Mouse (Mus musculus) bone marrow macrophage, adult 2 months (primary cell): Measurements from ENCODE around the gene Qdpr. TPM values are rescaled to one million over a fixed set of nuclear protein-coding genes. Genes with fewer than 3 reads are reported as not detected.

Experiments
- H3K27ac ChIP-seq: 2 replicates; pipeline ENCODE4 v1.5.1; 2012; ENCODE audit warnings: low read depth, low read length; ENCODE audit not compliant: insufficient read depth
- H3K4me1 ChIP-seq: 2 replicates; pipeline ENCODE4 v1.6.1; 2012; ENCODE audit warnings: low read length; ENCODE audit not compliant: control insufficient read depth, insufficient read depth
- H3K4me3 ChIP-seq: 2 replicates; pipeline ENCODE4 v1.5.1; 2012; ENCODE audit warnings: mild to moderate bottlenecking, low read length, moderate library complexity; ENCODE audit not compliant: insufficient read depth
- CTCF ChIP-seq: IDR thresholded peaks from 2 replicates; pipeline ENCODE4 v1.5.1; 2012; ENCODE audit warnings: low read depth, mild to moderate bottlenecking, low read length, moderate library complexity
- POLR2A ChIP-seq: IDR thresholded peaks from 2 replicates; pipeline ENCODE4 v1.6.1; 2012; ENCODE audit warnings: mild to moderate bottlenecking, low read depth, low read length, borderline replicate concordance
- polyA plus RNA-seq: library from polyadenylated mRNA; stranded (reverse); fragments of >200 nt; gene quantifications from 2 replicates; pipeline ENCODE4 v1.2.4, GENCODE M21; 2012; ENCODE audit not compliant: missing spikeins, insufficient read depth, insufficient read length

The Qdpr gene
- polyA plus RNA-seq, 1 experiment: 80.2 TPM

DNA sequence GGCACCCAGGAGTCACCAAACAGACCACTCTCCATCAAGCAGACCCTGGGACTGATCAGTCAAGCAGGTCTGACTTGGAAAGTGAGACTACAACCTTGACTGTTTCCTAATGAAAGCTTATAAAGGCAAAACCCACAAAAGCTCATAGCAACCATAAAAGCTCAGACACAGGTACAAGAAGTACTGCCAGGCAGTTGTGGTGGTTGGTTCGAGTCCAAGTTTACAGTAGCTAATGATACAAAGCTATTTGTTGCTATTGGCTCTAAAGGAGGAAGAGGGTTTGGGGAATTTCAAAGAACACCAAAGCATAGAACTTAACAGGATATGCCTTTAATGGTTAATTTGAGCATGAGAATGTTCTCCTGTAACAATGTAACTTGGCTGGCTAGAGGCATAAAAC is 33.6 kb upstream of the Qdpr start:
- Histone ChIP-seq H3K4me3 (no peak overlapping the region), H3K27ac (no peak overlapping the region), H3K4me1 (no peaks in the 10 kb centered on the region)
- TF ChIP-seq POLR2A (no peak), CTCF (no peak)

DNA sequence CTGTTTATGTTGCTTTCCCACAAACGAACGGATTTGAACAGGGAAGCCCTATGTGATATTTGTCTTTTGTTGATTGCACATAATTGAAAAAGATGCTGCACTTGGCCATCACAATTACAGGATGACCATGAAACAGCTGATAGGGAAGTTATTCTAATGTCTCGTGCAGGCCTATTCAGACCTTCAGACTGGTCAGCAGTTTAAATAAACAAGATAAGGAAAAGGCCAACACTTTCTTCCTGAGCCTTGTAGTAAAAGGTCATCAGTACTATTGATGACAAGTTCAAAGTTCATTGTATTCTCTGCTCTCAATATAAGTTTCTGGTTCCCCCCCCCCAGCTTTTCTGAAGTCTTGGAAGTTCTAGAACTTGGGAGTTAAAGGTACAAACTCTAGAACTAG is 32.6 kb upstream of the Qdpr start:
- no peak for TF ChIP-seq POLR2A
- no peak for TF ChIP-seq CTCF
- Histone ChIP-seq H3K4me1 (no peaks in the 10 kb centered on the region), H3K4me3 (no peak overlapping the region), H3K27ac (no peak overlapping the region)

DNA sequence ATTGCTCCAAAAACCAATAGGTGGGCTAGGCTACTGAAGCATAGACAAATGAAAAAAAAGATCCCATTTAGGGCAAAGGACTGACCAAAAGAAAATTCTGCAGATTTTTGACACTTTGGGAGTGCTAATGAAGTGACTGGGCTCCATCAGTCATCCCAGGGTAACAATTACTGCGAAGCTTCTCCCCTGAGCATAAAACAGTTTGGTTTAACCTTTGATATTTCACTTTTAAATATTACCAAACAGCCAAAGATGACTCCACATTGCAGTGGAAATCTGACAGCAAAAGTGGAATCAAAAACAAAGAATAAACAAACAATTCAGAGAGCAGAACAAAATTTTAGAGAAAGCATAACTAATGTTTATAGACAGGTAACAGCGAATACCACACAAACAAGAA is 31.1 kb upstream of the Qdpr start:
- TF ChIP-seq POLR2A: no peak
- no peak for TF ChIP-seq CTCF
- Histone ChIP-seq H3K27ac (no peak overlapping the region), H3K4me1 (no peaks in the 10 kb centered on the region), H3K4me3 (no peak overlapping the region)

DNA sequence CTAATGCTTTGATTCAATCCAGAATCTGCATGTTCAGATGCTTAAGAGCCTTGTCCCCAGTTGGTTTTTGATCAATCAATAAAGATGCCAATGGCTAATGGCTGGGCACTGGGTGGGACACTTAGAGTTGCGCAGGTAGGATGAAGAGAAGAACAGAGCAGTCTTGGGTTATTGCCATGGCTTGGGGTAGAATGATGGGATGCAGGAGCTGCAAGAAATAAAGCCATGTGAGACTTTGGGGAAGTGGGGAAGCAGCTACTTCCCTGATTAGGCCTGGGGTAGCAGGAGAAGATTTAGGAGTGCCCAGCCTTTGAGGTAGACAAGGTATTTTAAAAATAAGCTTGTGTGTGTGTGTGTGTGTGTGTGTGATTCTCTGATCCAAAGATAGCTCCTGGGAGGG is 30.0 kb upstream of the Qdpr start:
- TF ChIP-seq POLR2A (no peak), CTCF (no peak)
- no peak overlapping the region for H3K27ac ChIP-seq
- H3K4me1 ChIP-seq: no peaks in the 10 kb centered on the region
- no peak overlapping the region for H3K4me3 ChIP-seq

DNA sequence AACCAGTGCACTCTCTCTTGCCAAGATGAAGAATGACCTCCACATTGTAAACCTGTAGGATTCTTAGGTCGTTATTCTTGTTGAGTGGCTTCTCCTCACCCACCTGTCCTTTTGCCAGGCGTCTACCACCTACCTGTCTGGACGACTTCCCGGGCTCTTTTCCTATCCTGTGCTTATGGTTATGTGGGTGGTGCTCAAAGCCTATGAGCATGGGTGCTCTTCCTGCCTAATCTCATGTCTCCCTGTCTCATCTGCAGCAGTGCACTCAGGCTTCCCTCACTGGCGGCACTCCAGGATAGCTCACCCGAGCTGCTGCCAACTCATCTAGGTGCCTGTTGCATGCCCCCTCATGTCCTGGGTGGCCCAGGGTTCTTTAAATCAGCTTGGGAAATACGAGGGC is 27.6 kb upstream of the Qdpr start:
- peaks cover 7% of the 10 kb centered on the region for H3K4me1 ChIP-seq
- H3K27ac ChIP-seq: no peak overlapping the region
- TF ChIP-seq POLR2A (no peak), CTCF (no peak)
- H3K4me3 ChIP-seq: no peak overlapping the region

DNA sequence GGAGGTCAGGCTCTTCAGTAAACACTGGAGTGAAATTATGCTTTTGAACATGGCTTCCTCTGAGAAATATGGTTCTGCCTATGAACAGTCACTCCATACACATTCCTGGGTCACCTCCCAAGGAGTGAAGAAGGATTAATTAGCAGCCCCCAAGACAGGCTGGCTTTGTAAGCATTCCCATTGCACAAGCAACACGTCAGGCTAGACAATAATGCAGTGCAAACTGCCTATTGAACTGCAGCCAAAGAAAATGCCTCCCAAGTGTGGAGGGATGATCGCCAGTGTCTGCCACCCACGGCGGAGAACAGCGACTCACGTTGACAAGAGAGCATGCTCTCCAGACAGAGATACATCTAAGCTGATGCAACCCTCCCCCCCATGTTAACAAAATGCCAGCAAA is 26.3 kb upstream of the Qdpr start:
- H3K27ac ChIP-seq: no peak overlapping the region
- TF ChIP-seq CTCF: no peak
- no peak for TF ChIP-seq POLR2A
- H3K4me3 ChIP-seq: no peak overlapping the region
- peaks cover 12% of the 10 kb centered on the region for H3K4me1 ChIP-seq

DNA sequence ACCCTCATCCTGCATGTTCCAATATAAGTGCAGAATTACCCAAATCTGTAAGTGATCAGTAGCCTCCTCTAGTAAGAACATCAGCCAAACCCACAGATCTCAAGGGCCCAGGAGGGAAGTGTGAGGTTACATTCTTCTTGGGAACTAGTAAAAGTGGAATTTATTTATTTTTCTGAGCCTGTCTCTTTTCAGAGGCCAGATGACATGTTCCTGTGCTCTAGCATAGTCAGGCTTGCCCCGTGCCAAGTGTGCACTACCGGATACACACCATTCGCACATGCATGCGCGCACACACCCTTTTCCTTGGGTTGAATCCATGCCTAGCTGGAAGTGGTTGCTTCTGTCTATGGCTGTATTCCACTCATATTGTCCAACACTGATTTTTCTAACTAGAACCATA is 25.7 kb upstream of the Qdpr start:
- TF ChIP-seq CTCF (no peak), POLR2A (no peak)

DNA sequence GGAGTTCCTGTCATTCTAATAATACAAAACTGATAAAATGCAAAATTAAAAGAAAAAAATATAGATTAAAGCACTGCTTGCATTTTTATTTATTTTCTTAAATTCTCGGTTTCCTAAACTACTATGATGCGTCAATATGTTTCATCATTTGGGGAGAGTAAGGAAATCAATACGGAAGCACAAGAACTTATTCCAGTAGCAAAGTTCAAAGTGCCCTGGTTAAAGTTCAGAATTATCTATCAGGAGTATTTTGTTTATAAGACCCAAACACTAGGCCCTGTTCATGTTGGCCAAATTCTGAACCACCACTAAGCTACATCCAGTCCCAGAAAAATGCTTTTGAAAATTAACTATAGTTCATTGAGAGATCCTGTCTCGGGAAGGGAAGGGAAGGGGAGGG is 24.7 kb upstream of the Qdpr start:
- Histone ChIP-seq H3K4me1 (peaks cover 12% of the 10 kb centered on the region), H3K27ac (no peak overlapping the region), H3K4me3 (no peak overlapping the region)
- TF ChIP-seq CTCF (no peak), POLR2A (no peak)

More for the DNA sequence above, 25.7 kb upstream of the Qdpr start:
- Histone ChIP-seq H3K4me3 (no peak overlapping the region), H3K4me1 (peaks cover 12% of the 10 kb centered on the region), H3K27ac (no peak overlapping the region)

DNA sequence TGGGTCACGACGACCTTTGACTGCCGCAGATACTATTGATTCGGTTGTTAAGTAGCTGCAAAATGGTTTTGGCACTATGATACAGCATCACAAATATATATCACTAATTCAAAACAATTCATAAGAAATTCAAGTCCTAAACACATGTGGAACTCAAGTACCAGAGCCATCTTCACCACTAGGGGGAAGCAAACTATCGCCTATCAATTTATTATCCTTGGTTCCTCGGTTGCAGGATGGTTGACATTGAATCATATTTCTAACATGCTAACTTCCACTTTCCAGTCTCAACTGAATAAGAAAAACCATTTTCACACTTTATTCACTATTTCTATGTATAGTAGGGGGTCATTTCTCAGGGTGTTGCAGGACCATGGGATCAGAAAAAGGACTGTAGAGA is 24.2 kb upstream of the Qdpr start:
- Histone ChIP-seq H3K4me1 (peaks cover 12% of the 10 kb centered on the region), H3K27ac (no peak overlapping the region), H3K4me3 (no peak overlapping the region)
- TF ChIP-seq CTCF: no peak
- no peak for TF ChIP-seq POLR2A

DNA sequence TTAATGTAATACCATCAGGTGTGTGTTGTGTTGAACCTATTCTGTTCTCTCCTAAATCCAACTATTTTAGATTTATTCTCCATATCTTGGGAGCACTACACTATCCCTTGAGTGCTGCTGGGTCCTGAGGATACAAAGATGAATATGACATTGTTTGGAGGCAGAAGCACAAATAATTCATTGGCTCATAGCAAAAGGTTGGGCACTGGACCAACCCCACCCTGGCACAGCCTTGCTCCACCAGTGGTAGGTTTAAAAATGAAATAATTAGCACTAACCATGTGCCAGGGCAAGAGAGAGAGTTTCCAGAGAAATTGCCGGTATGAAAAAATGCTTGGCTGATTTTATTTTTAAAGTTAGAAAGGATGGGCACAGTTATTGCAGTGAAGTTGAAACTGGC is 23.5 kb upstream of the Qdpr start:
- TF ChIP-seq POLR2A (no peak), CTCF (no peak)
- Histone ChIP-seq H3K4me1 (peaks cover 12% of the 10 kb centered on the region), H3K4me3 (no peak overlapping the region), H3K27ac (peak overlapping the region; percentile 40; the same call in 1 of the 2 replicates)

DNA sequence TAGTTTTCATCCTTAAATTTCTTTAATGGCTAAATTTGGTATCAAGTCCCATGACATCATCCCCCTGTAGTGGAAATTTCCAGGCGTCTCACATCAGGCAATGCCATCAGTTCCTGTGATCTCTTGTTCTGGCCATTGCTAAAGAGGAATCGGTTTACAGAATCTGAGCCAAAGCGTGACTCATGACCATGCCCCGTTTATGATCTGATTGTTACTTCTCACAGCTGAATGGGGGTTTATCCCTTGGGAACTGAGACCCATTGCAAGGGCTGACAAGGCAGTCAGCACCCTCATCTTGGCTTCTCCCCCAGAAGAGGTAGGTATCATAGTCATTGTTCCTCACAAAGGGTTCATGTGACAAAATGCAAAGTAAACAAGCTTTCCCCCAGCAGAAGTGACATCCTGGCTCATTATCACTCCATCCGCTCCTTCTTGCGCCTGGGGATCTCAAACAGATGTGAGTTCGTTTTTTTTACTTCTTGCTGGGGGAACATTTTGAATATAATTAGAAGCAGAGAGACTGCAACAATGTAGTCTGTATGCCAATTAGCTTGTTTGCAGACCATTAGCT is 22.9 kb upstream of the Qdpr start:
- H3K4me3 ChIP-seq: no peak overlapping the region
- peak overlapping the region; percentile 40 for H3K27ac ChIP-seq
- peaks cover 12% of the 10 kb centered on the region for H3K4me1 ChIP-seq
- TF ChIP-seq POLR2A (no peak), CTCF (no peak)
